Mouse (Mus musculus) retina, postnatal 1 day (tissue): ENCODE measurements around the gene Tpbpa.
"Not testable (repeated sequence)": the region's sequence is repeated elsewhere in the genome, so short reads cannot be mapped to it uniquely, and the experiment has no call there.

Experiments
- DNase-seq: peaks from one replicate; pipeline ENCODE4 v3.0.0-alpha.2; 2012

Tpbpa gene

DNA sequence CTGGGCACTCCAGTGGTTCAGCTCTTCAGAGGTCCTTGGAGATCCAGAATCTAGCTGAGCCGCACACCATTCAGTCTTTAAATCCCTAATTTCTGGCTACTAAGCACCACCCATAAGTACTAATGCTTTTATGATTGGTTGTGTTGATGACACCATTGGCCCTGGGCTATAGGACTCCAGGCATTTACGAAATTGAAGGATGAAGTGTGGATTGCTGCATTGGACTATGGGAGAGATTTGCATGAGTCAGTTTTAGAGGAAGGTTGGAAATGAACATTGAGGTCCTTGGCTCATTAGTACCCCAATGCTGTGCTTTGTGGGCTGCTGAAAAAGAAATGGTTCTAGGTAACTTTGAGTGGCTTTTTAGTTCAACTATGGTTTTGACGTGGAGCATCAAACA is at the start of gene Tpbpa:
Gene Tpbpa, minus strand, starts transcription at position 101 of the 400 bp plus-strand sequence.
- DNase-seq, result not testable (repeated sequence)

DNA sequence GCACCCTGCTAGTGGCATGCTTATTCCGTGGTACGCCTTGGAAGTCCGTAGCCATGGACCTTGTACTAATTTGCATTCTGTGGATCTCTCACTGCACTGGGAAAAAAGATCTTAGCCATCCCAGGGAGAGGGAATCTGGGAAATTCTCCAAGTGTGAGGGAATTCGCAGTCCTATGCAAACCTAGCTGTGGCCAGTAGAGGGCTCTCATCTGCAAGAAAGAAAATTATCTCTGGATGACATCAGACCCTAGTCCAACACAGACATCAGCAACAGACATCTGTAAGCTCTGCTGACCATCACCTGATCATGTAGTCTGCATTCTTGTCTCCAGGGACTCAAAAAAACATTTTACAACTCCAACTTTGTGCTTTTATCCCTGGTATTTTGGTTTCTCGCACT is 45.1 kb upstream of the Tpbpa start:
- not testable (repeated sequence) for DNase-seq

DNA sequence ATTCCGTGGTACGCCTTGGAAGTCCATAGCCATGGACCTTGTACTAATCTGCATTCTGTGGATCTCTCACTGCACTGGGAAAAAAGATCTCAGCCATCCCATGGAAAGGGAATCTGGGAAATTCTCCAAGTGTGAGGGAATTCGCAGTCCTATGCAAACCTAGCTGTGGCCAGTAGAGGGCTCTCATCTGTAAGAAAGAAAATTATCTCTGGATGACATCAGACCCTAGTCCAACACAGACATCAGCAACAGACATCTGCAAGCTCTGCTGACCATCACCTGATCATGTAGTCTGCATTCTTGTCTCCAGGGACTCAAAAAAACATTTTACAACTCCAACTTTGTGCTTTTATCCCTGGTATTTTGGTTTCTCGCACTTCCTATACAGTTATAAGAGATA is 30.5 kb upstream of the Tpbpa start:
- DNase-seq, result not testable (repeated sequence)

DNA sequence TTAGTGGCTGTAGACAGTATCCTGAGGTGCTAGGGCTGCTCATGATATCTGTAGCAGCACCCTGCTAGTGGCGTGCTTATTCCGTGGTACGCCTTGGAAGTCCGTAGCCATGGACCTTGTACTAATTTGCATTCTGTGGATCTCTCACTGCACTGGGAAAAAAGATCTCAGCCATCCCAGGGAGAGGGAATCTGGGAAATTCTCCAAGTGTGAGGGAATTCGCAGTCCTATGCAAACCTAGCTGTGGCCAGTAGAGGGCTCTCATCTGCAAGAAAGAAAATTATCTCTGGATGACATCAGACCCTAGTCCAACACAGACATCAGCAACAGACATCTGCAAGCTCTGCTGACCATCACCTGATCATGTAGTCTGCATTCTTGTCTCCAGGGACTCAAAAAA is 22.2 kb upstream of the Tpbpa start:
- not testable (repeated sequence) for DNase-seq

DNA sequence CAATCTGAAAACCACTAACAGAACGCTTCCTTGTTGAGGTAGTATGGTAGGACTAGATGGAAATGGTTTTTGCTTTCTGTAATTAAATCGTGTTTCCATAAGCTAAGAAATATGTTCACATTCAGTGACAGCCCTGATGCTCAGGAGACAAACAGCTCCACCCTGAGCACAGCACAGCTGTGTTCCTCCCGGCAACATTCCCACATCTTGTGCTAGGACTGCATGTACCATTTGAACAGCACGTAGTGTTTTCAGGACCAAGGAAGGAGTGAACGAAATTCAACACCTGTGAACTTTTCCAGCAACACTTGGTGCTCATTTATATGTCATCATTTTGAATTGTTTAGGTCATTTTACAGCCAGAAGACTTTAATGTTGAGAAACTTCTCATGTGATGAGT is 19.9 kb upstream of the Tpbpa start:
- no peak for DNase-seq

DNA sequence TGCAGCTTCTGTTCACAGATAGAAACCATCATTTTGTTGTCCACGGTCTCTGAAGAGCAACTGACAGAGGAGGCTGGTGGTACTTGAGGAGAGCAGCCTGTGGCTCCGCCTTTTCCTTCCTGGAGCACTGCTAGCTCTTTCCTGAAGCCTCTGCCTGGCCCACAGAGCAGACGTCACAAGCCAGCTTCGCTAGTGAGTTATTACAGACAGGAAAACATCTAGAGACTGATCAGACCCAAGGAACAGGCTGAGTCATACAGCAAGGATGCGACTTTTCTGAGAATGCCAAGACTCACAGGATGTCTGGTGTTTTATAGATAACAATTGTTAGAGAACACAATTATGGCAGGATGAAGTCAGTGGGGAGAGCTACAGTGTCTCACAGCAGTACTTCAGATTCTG is 5.3 kb downstream of the Tpbpa start, which contains the start of the genes Gm49391 and Ctla2a:
Gene Gm49391, minus strand, starts transcription at position 72 of the 402 bp plus-strand sequence.
Gene Ctla2a, minus strand, starts transcription at position 126 of the 402 bp plus-strand sequence.
- DNase-seq, result no peak

DNA sequence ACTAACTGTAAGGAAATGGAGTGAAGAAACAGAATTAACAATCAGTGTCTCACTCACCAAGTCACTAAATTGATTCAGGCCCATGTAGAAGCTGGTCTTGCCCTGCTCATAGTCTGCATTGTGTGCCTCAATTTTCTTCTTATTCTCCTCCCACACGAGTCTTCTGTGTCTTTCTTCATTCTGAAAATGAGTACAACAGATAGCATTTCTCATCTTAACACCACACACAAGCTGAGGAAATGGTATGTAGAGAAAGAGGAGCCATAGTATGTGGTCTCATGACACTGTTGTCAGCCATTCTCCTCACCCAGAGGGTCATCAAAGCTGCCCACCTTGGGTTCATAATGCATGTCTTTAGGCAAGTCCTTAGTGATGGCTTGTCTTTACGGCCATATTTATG is 6.3 kb downstream of the Tpbpa start, which contains the start of gene Gm49393:
Gene Gm49393, minus strand, starts transcription at position 101 of the 400 bp plus-strand sequence.
- not testable (repeated sequence) for DNase-seq

DNA sequence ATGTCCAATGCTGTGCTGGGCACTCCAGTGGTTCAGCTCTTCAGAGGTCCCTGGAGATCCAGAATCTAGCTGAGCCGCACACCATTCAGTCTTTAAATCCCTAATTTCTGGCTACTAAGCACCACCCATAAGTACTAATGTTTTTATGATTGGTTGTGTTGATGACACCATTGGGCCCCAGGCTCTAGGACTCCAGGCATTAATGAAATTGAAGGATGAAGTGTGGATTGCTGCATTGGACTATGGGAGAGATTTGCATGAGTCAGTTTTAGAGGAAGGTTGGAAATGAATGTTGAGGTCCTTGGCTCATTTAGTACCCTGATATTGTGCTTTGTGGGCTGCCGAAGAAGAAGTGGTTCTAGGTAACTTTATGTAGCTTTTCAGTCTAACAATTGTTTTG is 37.0 kb downstream of the Tpbpa start, which contains the start of gene Tpbpb:
Gene Tpbpb, minus strand, starts transcription at position 101 of the 400 bp plus-strand sequence.
- DNase-seq, result not testable (repeated sequence)

DNA sequence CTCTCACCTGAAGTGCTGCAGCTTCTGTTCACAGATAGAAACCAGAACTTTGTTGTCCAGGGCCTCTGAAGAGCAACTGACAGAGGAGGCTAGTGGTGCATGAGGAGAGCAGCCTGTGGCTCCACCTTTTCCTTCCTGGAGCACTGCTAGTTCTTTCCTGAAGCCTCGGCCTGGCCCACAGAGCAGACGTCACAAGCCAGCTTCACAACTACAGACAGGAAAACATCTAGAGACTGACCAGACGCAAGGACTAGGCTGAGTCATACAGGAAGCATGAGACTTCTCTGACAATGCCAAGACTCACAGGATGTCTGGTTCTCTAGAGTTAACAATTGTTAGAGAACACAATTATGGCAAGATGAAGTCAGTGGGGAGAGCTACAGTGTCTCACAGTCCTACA is 44.5 kb downstream of the Tpbpa start, which contains the start of gene Ctla2b:
Gene Ctla2b, minus strand, starts transcription at position 120 of the 400 bp plus-strand sequence.
- no peak for DNase-seq

DNA sequence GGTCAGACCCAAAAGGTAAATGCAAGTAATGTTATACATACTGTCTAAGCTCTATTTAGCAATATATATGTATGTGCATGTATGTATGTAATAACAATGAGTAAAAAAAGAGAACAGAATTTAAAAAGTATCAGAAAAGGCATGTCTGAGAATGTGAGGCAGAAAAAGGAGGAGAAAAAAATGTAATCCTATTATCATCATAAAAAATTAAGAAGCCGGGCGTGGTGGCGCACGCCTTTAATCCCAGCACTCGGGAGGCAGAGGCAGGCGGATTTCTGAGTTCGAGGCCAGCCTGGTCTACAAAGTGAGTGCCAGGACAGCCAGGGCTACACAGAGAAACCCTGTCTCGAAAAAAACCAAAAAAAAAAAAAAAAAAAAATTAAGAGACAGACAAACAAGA is 45.0 kb downstream of the Tpbpa start, which contains the start of gene Gm49392:
Gene Gm49392, minus strand, starts transcription at position 101 of the 400 bp plus-strand sequence.
- not testable (repeated sequence) for DNase-seq

DNA sequence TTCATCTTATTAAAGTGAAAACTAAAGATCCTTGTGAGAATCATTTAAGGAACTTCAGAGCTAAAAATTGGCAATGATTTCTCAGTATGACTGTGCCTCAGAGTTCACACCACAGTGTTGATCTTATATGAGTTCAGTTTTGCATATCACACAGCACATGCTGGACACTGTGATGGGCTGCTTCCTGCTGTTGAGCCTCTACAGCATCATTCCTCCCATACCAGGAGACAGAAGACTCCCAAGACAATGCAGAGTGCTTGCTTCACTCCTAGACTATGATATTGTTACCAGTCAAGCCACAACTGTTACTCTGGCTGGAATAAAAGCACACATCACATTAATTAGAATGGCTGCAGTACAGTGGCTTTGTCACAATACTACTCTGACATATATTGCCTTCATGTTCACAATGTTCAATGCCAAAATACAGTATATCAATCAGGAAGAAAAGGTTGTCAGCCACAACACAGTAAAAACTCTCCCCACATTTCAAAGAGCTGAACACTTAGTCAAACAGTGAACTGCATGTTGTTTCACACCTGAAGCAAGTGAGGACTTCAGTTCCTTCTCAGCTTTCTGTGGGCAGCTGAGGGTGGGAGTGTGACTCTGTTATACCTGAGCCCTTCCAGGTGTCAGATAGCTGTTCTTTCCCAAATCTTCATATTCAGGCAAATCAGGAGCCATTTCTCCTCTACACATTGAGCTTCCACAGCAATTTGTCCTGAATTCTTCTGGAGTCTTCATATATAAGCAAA is 46.2 kb downstream of the Tpbpa start:
- DNase-seq, result no peak

DNA sequence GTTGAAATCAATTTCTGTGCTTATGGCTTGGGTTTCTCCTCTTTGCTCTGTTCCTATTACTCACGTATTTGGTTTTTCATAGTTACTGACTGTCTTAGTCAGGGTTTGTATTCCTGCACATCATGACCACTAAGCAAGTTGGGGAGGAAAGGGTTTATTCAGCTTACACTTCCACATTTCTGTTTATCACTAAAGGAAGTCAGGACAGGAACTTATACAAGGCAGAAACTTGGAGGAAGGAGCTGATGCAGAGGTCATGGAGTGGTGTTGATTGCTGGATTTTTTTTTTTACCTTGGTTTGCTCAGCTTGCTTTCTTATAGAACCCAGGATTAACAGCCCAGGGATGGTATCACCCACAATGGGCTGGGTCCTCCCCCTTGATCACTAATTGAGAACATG is 49.5 kb downstream of the Tpbpa start:
- DNase-seq, result no peak
